Mouse (Mus musculus) CH12F3 (cell line): Measurements from ENCODE around the gene Lgr6.

Experiments used
- in situ Hi-C: fragments of 300-500 bp; cut with MboI; formaldehyde crosslinking; loops from 2 replicates; pipeline ENCODE4 v1.14.3; 2020; ENCODE audit warnings: low sequenced_read_pairs

Gene Lgr6

GRCm38 (mm10) chr1:134965430-134965829, 139.6 kb downstream of the Lgr6 start:
- in situ Hi-C loops = no loop called here

GRCm38 (mm10) chr1:134962821-134963220, 142.3 kb downstream of the Lgr6 start:
- in situ Hi-C loops = no loop called here

GRCm38 (mm10) chr1:134962053-134962803, 142.8 kb downstream of the Lgr6 start, which contains the start of gene Ube2t:
Gene Ube2t (plus strand): TSS chr1:134962565.
- in situ Hi-C loops = no loop called here

GRCm38 (mm10) chr1:134960634-134961033, 144.4 kb downstream of the Lgr6 start:
- in situ Hi-C loops = no loop called here

- in situ Hi-C loops = no loop called here
These were observed 149.4 kb downstream of the Lgr6 start, which contains the start of gene Ppp1r12b for GRCm38 (mm10) chr1:134955637-134956176. Gene Ppp1r12b (minus strand): TSS chr1:134955942.

GRCm38 (mm10) chr1:134955050-134955636, 149.9 kb downstream of the Lgr6 start:
- in situ Hi-C loops = no loop called here

GRCm38 (mm10) chr1:134949946-134950345, 155.1 kb downstream of the Lgr6 start:
- in situ Hi-C loops = no loop called here

- in situ Hi-C loops = no loop called here
These were observed 157.5 kb downstream of the Lgr6 start for GRCm38 (mm10) chr1:134947590-134947989.

- in situ Hi-C loops = no loop called here
These were observed 162.2 kb downstream of the Lgr6 start for GRCm38 (mm10) chr1:134942898-134943297.

- in situ Hi-C loops = no loop called here
These were observed 164.2 kb downstream of the Lgr6 start for GRCm38 (mm10) chr1:134940863-134941262.

- in situ Hi-C loops = no loop called here
These were observed 166.8 kb downstream of the Lgr6 start for GRCm38 (mm10) chr1:134938233-134938632.

- in situ Hi-C loops = no loop called here
These were observed 168.7 kb downstream of the Lgr6 start for GRCm38 (mm10) chr1:134936335-134936734.
